Mouse (Mus musculus): ENCODE data around the gene Cst9.

Cst9 gene

DNA sequence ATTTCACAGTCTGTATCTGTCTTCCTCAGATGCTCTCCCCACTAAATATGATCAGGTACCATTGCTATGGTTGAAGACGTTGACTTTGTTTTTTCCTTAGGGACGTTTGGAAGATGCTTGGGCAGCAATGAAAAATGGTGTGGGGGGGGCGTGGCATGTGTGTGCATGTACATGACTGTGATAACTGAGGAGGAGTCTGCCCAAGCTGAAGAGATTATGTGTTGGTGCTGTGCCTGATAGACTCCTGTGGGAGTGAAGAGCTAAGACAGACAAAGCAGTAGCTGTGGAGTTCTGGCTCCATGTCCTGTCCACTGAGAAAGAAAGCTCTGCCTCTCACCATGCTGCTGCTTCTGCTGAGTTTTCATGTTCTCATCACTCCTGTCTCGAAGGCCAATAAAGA lies at the start of gene Cst9:
Gene Cst9, plus strand, starts transcription at position 236 of the 400 bp plus-strand sequence.
- DNase-seq = no peak

GRCm38 (mm10) chr2:148789142-148789541 lies 45.8 kb upstream of the Cst9 start, which contains the start of gene Cst12:
Cst12 (plus strand) TSS chr2:148789361.
- no peak for DNase-seq

DNA sequence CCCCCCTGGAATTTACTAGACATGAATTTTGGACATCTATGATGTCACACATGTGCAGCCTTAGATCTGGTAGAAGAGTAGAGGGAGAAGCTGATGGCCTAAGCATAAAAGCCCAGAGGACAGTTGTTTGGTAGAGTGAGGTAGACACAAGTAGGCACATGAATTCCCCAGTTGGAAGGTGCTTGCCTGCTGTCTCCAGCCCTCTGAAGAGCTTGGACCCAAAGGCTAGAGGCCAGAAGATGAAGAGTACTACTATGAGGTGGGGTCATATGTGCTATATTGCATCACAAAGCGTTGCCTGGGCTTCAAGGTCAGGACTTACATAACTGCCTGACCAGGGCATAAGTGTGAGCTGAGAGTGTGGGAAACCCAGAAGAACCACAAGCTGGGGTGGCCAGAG lies 36.5 kb upstream of the Cst9 start, which contains the start of gene Cst8:
Gene Cst8, plus strand, starts transcription at position 301 of the 400 bp plus-strand sequence.
- DNase-seq = no peak

GRCm38 (mm10) chr2:148801491-148801921 lies 33.4 kb upstream of the Cst9 start:
- no peak for DNase-seq

DNA sequence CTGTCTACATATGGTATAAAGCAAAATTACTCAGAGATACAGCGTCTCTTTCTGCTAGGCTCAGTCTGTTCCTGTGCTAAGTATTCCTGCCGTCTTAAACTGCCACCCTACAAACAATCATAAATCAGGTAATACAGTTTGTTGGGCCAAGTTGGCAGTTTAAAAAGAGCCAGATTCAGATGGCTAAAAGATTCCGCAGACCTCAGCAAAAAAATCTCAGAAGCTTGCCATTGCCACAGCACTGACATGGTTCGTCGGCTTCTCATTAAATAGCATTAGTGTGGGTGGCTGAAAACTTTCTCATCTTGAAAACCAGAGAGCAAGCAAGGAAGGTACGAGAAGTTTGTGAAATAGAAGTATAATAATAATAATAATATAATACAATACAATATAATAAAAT lies 28.3 kb upstream of the Cst9 start:
- no peak for DNase-seq

DNA sequence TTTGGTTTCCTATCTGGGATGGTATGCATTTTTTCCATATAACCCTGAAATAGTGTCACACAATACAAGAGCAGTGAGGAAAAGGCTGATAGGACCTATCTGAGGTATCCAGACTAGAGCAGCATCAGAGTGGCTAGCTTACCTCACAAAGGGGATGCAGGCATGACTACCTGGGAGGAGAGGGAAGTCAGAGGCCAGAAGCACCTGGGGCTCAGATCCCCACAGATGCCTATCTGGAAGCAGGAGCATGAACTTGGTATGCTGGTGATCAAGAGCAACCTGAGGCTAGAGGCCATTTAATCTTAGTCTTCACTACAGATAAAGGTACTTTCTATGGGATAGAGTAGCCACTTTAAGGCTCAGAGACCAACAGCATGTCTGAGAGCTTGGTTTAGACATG lies 15.0 kb upstream of the Cst9 start, which contains the start of gene Cst13:
Gene Cst13, plus strand, starts transcription at position 173 of the 400 bp plus-strand sequence.
- no peak for DNase-seq

DNA sequence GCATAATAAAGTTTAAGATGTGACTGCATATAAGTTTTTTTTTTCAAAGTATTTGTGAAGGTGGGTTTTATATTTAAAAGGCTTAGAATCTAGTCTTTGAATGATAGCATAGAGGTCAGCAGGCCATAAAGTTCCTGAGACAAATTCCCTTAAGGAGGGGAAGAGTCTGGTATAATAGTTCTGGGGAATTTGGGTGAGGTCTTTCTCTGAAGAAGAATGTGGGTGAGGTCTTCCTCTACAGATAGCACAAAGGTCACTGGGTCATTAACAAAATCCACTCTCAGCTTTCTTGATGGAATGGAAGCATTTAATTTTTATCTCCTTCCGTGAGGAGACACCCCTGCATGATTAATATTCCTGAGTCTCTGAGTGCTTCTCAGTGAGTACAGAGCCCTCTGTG lies 9.0 kb upstream of the Cst9 start:
- DNase-seq = no peak

DNA sequence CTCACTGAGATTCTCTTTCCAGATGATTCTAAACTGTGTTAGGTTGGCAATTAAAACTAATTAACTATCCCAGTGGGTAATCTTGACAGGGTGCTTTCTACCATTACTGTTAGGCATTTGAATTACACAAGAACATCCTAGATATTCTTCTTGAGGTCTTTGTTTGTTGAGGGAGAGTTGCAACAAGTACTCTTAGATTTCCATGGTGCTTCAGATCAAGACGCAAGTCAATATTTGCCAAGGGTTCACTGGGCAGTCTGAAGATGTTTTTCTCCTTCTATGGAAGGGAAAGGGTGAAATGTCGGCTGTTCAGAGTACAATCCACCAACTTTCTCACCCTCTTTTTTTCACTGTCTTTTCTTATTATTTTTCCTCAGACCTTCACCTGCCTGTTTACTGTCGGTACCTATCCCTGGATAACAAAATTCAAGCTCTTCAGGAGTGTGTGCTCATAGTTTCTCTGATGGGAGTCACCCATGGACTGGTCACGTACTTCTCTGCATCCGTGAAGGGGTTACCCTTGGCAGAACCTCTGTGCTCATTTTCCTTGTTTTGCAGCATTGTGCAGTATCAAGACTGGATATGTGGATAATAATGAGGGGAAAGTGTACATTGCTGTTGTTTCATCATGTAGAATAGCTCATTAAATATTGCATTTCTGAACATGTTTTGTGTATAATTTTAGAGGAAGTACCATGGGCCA lies 3.3 kb downstream of the Cst9 start:
- DNase-seq = no peak

DNA sequence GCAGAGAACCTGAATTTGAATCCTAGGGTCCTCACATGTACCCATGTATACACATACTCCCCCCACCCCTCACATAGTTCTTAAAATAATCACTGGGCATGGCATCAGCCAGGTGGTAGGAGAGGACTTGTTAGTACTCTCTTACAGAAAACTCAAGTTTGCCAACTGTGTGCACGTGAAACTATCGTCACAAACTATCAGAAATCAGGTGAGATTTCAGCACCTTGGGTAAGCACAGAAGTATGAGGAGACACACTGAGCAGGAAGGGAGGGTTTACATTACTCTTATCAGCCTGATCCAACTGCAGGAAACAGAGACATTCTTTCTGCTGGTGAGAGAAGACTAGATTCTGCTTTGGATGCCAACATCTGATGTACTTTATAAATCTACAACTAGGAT lies 4.3 kb downstream of the Cst9 start:
- DNase-seq = no peak

DNA sequence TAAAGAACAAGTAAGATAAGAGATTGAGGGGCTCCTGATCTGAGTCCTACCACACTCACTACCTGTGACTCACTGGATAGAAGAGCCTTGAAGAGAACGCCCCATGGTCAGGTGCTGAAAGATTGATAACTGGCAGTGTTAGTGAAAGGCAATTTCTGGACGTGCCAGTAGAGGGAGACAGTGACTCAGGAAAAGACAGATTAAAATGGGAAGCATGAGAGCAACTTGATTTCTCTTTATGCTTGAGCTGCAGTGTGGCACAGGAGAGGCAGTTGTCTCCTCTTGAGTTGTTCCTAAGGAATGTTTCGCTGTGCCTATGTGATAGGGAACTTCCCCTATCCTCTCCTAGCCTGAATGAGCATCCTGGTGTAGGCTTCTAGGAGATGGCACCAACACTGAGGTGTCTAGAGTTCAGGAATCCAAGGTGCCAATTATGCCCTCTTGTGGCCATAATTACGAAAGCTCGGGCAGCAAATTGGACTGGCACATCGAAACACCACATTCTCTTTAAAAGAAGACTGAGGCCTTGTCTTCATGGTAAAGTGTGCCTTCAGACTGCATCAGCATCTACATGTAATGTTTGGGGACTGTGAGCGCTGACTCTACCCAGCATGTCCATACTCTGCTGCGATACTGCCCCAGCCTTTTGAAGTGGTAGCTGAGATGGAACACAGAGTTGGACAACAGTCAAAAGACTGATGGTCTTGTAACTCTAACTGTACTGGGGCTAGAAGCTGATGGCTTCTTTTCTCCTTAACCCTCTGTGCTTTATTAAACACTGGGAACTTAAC lies 16.4 kb downstream of the Cst9 start:
- peak; percentile 57 for DNase-seq

DNA sequence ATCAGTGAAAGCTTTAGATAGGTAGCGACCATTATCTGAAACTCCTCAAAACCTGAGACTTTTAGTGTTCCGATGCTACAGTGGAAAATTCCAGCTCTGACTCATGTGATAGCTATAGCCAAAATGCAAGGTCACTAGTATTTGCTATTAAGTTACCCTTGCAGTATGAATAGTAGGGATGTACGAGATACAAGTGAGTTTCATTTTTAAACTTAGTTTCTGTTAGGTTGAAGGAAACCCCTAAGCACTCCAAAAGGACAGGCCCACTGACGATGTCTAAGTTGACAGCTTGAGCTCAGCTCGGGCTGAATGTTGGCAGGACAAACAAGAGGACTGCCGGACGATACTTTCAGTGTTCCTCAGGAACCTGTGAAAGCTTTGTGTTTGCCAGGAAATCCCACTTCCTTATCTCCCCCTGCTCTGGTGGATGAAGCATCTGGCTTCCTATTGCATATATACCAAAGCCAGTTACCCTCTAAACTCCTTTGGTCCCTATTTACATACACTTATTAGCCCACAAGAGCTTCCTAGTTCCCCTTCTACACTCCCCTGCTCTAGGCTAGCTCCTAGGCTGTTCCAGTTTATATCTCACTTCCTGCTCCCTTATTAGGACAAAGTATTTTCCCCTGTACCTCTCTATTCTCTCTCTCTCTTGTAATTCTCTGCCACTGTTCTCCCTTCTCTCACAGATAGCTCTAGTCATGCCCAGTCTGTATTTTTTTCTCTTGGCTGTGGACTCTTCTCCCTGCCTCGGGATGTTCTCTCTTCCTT lies 21.9 kb downstream of the Cst9 start:
- DNase-seq = no peak

DNA sequence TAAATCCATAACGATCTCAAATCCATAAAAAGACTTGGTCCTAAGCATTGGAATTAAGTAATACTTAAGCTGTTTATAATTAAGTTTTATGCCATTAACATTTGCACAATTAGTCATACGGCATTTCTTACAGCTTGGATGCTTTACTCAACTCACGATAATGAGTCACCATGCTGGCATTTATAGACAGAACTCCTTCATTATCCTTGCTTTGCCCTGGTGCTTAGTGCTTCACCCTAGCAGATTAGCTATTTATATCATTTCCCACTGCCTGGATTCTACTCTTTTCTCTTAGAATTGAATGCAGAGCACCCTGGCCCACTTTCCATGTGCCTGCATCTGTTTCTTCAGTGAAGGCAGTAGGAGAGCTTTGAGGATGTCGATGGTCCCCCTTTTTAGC lies 22.6 kb downstream of the Cst9 start:
- DNase-seq = no peak

GRCm38 (mm10) chr2:148860993-148861392 lies 26.0 kb downstream of the Cst9 start:
- no peak for DNase-seq

GRCm38 (mm10) chr2:148861693-148862092 lies 26.7 kb downstream of the Cst9 start:
- DNase-seq = no peak

DNA sequence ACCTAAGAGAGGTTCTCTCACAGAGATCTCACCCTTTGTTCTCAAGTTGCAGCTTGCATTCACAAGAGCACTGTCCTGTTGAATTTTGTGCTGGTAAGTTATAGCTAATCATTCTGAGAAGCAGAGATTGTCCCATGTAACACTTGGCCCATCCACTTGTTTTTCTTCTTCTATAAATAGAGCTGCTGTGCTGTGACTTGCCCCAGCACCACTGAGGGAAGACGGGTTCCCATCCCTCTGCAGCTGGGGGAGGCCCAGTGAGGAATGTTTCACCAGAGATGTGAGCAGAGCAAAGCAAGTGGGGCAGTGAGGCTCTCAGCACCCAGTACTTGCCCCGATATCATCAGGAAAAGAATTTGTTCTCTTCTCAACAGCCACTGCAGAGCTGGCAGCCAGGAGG lies 30.0 kb downstream of the Cst9 start, which contains the start of gene 9230104L09Rik:
Gene 9230104L09Rik, minus strand, starts transcription at position 73 of the 400 bp plus-strand sequence.
- DNase-seq = no peak

DNA sequence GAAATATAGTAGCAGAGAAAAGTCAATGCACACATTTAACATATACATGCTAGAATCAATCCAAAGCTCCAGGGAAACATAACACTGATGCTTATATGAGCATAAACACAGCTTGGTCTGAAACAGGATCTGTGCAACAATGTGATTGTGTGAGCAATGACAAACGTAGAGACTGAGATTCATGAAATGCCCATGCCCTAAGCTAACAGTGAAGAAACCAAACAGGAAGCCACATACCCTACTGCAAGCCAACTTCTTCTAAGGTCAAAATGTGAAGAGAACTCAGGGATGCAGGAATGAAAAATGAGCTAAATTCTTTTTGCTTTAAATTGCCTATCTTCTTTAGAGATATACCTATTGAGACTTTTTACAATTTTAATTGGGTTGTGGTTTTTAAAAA lies 34.0 kb downstream of the Cst9 start:
- DNase-seq = no peak

DNA sequence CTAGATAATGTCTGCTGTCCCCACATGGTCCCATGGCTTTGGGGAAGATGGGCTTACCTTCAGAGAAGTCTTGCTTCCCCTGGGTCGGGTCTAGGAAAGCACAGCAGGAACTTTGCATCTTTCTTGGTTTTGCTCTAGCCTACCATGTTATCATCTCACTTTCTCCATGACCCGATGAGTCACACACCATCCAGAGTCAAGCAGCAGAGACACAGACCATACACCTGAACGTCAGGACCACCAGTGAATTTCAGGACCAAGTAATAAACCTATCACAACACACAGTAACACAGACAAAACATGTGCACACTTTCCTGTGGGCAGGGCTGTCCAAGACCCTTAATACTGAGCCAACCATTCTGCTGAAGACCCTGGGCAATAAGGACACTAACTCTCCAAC lies 35.6 kb downstream of the Cst9 start:
- no peak for DNase-seq

DNA sequence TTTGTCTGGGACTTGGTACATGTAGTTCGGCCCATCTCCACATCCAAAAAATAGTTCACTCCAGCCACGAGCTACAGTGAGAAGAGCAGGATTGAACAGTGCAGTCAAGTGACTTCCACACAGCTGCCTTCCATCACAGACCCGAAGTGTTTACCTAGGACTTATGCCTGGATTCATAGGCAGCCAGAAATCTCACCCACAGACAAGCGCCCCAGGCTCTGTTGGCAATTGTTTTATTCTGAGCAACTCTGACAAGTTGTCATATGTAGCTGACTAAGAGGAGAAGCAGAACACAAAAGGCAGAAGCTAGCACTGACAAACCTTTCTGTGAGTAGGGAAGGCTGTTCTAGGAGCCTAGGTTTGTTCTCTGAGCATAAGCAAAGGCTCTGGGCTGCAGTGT lies 37.9 kb downstream of the Cst9 start:
- no peak for DNase-seq

- no peak for DNase-seq
These were observed 39.3 kb downstream of the Cst9 start for GRCm38 (mm10) chr2:148874224-148874616.

GRCm38 (mm10) chr2:148874617-148875334 lies 39.8 kb downstream of the Cst9 start:
- DNase-seq = peak; percentile 12

DNA sequence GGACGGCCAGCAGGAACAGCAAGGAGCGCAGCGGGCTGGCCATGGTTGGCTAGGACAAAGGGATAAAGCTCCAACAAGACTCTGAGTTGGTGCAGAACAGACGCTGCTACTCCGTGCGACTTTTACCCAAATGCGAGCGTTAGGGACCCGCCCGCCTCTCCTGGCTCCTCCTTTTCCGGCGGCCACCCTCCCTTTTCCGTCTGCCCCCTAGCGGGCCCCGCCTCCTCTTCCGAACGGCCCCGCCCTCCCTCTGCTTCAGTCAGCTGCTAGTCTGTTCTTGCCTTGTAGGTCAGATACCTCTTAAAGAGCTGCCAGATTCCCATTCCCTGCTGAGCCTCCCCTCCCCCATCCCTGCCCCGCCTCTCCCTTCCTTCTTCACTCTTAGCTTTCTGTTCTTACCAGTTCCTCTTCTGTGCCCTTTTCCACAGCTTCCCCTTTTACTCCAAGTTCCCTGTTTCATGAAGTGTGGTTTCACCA lies 40.4 kb downstream of the Cst9 start, which contains the start of gene Cst3:
Gene Cst3, minus strand, starts transcription at position 358 of the 477 bp plus-strand sequence.
- peak; percentile 96 for DNase-seq
